19 mouse cellular contexts compared by ENCODE assay signal in genomic region chr6:84062541-84062940, GRCm38 (mm10). TPM values are rescaled to one million over a fixed set of nuclear protein-coding genes. Genes with fewer than 3 reads are reported as not detected.
"Had no signal": no experiment of that assay in that cellular context is flagged by ENCODE, and none has a peak within 500 bp of the region (broad histone marks: within the 10 kb centered on the region; RNA-seq: fewer than 3 reads in every experiment).

No protein-coding gene starts in this region.

- H3K27me3 ChIP-seq: liver, embryonic 15.5 days; lung, embryonic 15.5 days; midbrain, embryonic 13.5 days; midbrain, embryonic 15.5 days; neural tube, embryonic 12.5 days had no signal

- H3K4me2 ChIP-seq: liver, embryonic 15.5 days; lung, embryonic 15.5 days; midbrain, embryonic 11.5 days; midbrain, embryonic 13.5 days; midbrain, embryonic 15.5 days; neural tube, embryonic 12.5 days had no signal

- H3K9me3 ChIP-seq: liver, embryonic 15.5 days; lung, embryonic 15.5 days; megakaryocyte, embryonic 14.5 days; midbrain, embryonic 13.5 days; midbrain, embryonic 15.5 days; neural tube, embryonic 12.5 days had no signal

- H3K4me3 ChIP-seq: liver, embryonic 15.5 days; lung, embryonic 15.5 days; megakaryocyte, embryonic 14.5 days; midbrain, embryonic 13.5 days; midbrain, embryonic 15.5 days; neural tube, embryonic 12.5 days had no signal

- H3K4me1 ChIP-seq: liver, embryonic 15.5 days; midbrain, embryonic 13.5 days; midbrain, embryonic 15.5 days; neural tube, embryonic 12.5 days had no signal

- DNase-seq: liver, postnatal 0 days; lung, adult 2 months; lung, postnatal 10 days; right cerebral cortex, postnatal 14 days; spleen, adult 18-20 months; thymus, adult 18-20 months; thymus, postnatal 14 days; thymus, postnatal 36 days had no signal

- ATAC-seq: liver, postnatal 0 days; midbrain, embryonic 13.5 days; midbrain, embryonic 15.5 days had no signal

- H3K9ac ChIP-seq: liver, embryonic 15.5 days; liver, postnatal 0 days; lung, embryonic 15.5 days; midbrain, embryonic 13.5 days; midbrain, embryonic 15.5 days; neural tube, embryonic 12.5 days had no signal

- H3K36me3 ChIP-seq: liver, embryonic 15.5 days; lung, embryonic 15.5 days; midbrain, embryonic 13.5 days; midbrain, embryonic 15.5 days; neural tube, embryonic 12.5 days had no signal

- H3K27ac ChIP-seq: liver, embryonic 15.5 days; lung, embryonic 15.5 days; macrophage; midbrain, embryonic 13.5 days; midbrain, embryonic 15.5 days; neural tube, embryonic 12.5 days had no signal

RNA-seq across cellular contexts. Expression of gene Dysf, which starts 54.2 kb away (rescaled TPM):
- total RNA-seq: megakaryocyte progenitor cell, adult 5-6 weeks; monocyte, adult 5-6 weeks; neutrophil, adult 5-6 weeks had no signal
